Mouse (Mus musculus) thymus, postnatal 0 days (tissue): Measurements from ENCODE around the gene 0610010K14Rik. TPM values are rescaled to one million over a fixed set of nuclear protein-coding genes. Genes with fewer than 3 reads are reported as not detected.

ENCODE experiments used
- DNase-seq: peaks from one replicate; pipeline ENCODE4 v3.0.0-alpha.2; 2015; ENCODE audit warnings: low spot score
- polyA plus RNA-seq: library from polyadenylated mRNA; unstranded; fragments of >200 nt; fragmentation: Nextera tagmentation; extraction: Ambion mirVana; gene quantifications from 2 replicates; pipeline ENCODE4 v1.2.1, GENCODE M21; 2015

Gene 0610010K14Rik
- polyA plus RNA-seq, 1 experiment from 2014 or later, result 174 TPM

GRCm38 (mm10) chr11:70216103-70216502 is 21.6 kb downstream of the 0610010K14Rik start:
- DNase-seq, result no peak

- no peak for DNase-seq
Observed at GRCm38 (mm10) chr11:70215301-70215700, 22.4 kb downstream of the 0610010K14Rik start.

- DNase-seq, result no peak
Observed at GRCm38 (mm10) chr11:70214856-70215209, 22.9 kb downstream of the 0610010K14Rik start.

GRCm38 (mm10) chr11:70214191-70214855 is 23.4 kb downstream of the 0610010K14Rik start:
- DNase-seq, result no peak

GRCm38 (mm10) chr11:70213736-70214135 is 24.0 kb downstream of the 0610010K14Rik start:
- no peak for DNase-seq

GRCm38 (mm10) chr11:70212896-70213295 is 24.8 kb downstream of the 0610010K14Rik start:
- DNase-seq, result peak; percentile 51

- no peak for DNase-seq
Observed at GRCm38 (mm10) chr11:70212423-70212822, 25.3 kb downstream of the 0610010K14Rik start, which contains the start of gene Slc16a11. Gene Slc16a11 (plus strand): TSS chr11:70212752.

- no peak for DNase-seq
Observed at GRCm38 (mm10) chr11:70211972-70212371, 25.7 kb downstream of the 0610010K14Rik start.

- DNase-seq, result no peak
Observed at GRCm38 (mm10) chr11:70210681-70211080, 27.0 kb downstream of the 0610010K14Rik start.

- no peak for DNase-seq
Observed at GRCm38 (mm10) chr11:70208778-70209388, 28.8 kb downstream of the 0610010K14Rik start.

- no peak for DNase-seq
Observed at GRCm38 (mm10) chr11:70207283-70207682, 30.4 kb downstream of the 0610010K14Rik start.

GRCm38 (mm10) chr11:70206801-70207200 is 30.9 kb downstream of the 0610010K14Rik start:
- no peak for DNase-seq

- peak; percentile 79 for DNase-seq
Observed at GRCm38 (mm10) chr11:70201691-70202090, 36.0 kb downstream of the 0610010K14Rik start.

GRCm38 (mm10) chr11:70200036-70200608 is 37.6 kb downstream of the 0610010K14Rik start:
- no peak for DNase-seq

- DNase-seq, result no peak
Observed at GRCm38 (mm10) chr11:70199107-70199506, 38.6 kb downstream of the 0610010K14Rik start.

- DNase-seq, result no peak
Observed at GRCm38 (mm10) chr11:70198332-70198731, 39.4 kb downstream of the 0610010K14Rik start.

GRCm38 (mm10) chr11:70193354-70194285 is 44.1 kb downstream of the 0610010K14Rik start:
- no peak for DNase-seq

- no peak for DNase-seq
Observed at GRCm38 (mm10) chr11:70192157-70192556, 45.6 kb downstream of the 0610010K14Rik start.

- no peak for DNase-seq
Observed at GRCm38 (mm10) chr11:70191188-70191587, 46.5 kb downstream of the 0610010K14Rik start.

- DNase-seq, result no peak
Observed at GRCm38 (mm10) chr11:70189319-70190134, 48.2 kb downstream of the 0610010K14Rik start.
